Comparison of ENCODE assay signal across 9 mouse cellular contexts in genomic region chr2:128158734-128159410, GRCm38 (mm10). TPM values are rescaled to one million over a fixed set of nuclear protein-coding genes. Genes with fewer than 3 reads are reported as not detected.
DNase-seq lines count a peak whose midpoint lies in the region; ATAC-seq and TF ChIP-seq lines count a peak whose summit lies in the region.
"Had no signal": no experiment of that assay in that cellular context is flagged by ENCODE, and none has a peak within 500 bp of the region (broad histone marks: within the 10 kb centered on the region; RNA-seq: fewer than 3 reads in every experiment).

No protein-coding gene starts in this region.

- DNase-seq in thymus, postnatal 10 days (ENCODE audit: low spot score in 2 of 2), result peak; percentile 15 to 27
- DNase-seq in thymus, adult 18-20 months, result no peak
- no peak for DNase-seq in cerebellum, adult 2 months
- DNase-seq in adrenal gland, adult 8-10 months, result no peak
- no peak for DNase-seq in gastrocnemius, adult 2 months

- intact Hi-C loops in gastrocnemius, adult 2 months (cut with DNase I), result no loop called here

- TF ChIP-seq CTCF in cerebellum, adult 2 months (IDR thresholded peaks at IDR 0.05; ENCODE audit: borderline replicate concordance, insufficient read depth, low read depth, low read length), result no peak
- no peak for TF ChIP-seq CTCF in gastrocnemius, adult 2 months (IDR thresholded peaks at IDR 0.05)

- TF ChIP-seq POLR2A in cerebellum, adult 2 months (IDR thresholded peaks at IDR 0.05; ENCODE audit: borderline replicate concordance, insufficient read depth, low read length), result no peak

- H3K9ac ChIP-seq in intestine, embryonic 16.5 days (ENCODE audit: low read depth, low read length), result no peak overlapping the region
- H3K9ac ChIP-seq in intestine, embryonic 15.5 days, result no peak overlapping the region
- H3K9ac ChIP-seq in limb, embryonic 15.5 days, result no peak overlapping the region

- no peaks in the 10 kb centered on the region for H3K27me3 ChIP-seq in intestine, embryonic 16.5 days (replicated peaks; ENCODE audit: control insufficient read depth, insufficient read depth, low read length)
- no peaks in the 10 kb centered on the region for H3K27me3 ChIP-seq in intestine, embryonic 15.5 days (replicated peaks)
- H3K27me3 ChIP-seq in limb, embryonic 15.5 days, result no peaks in the 10 kb centered on the region
- no peaks in the 10 kb centered on the region for H3K27me3 ChIP-seq in cerebellum, adult 2 months (ENCODE audit: control insufficient read depth, insufficient read depth, low read length)

- H3K27ac ChIP-seq in intestine, embryonic 16.5 days (ENCODE audit: low read length), result peak overlapping the region; percentile 10; the same call in 1 of the 2 replicates
- H3K27ac ChIP-seq in intestine, embryonic 15.5 days, result no peak overlapping the region
- H3K27ac ChIP-seq in limb, embryonic 15.5 days, result peak overlapping the region; percentile 27; the same call in 1 of the 2 replicates
- no peak overlapping the region for H3K27ac ChIP-seq in cerebellum, adult 2 months (ENCODE audit: insufficient read depth, low read length)
- H3K27ac ChIP-seq in gastrocnemius, adult 2 months, result no peak overlapping the region

- H3K4me1 ChIP-seq in intestine, embryonic 16.5 days (ENCODE audit: control insufficient read depth, insufficient read depth, low read length), result peaks cover 32% of the 10 kb centered on the region
- H3K4me1 ChIP-seq in intestine, embryonic 15.5 days (replicated peaks), result peaks cover 46% of the 10 kb centered on the region
- H3K4me1 ChIP-seq in limb, embryonic 15.5 days, result peaks cover 33% of the 10 kb centered on the region
- peaks cover 12% of the 10 kb centered on the region for H3K4me1 ChIP-seq in cerebellum, adult 2 months (ENCODE audit: control insufficient read depth, insufficient read depth, low read length)

- no peak; the same call in 1 of the 2 replicates for ATAC-seq in intestine, embryonic 16.5 days
- no peak for ATAC-seq in intestine, embryonic 15.5 days
- no peak for ATAC-seq in limb, embryonic 15.5 days (ENCODE audit: insufficient number of reproducible peaks, low FRiP score, low TSS enrichment, low read depth)

- H3K4me2 ChIP-seq in intestine, embryonic 16.5 days (ENCODE audit: low read depth, low read length), result no peak overlapping the region
- H3K4me2 ChIP-seq in intestine, embryonic 15.5 days (replicated peaks), result no peak overlapping the region
- no peak overlapping the region for H3K4me2 ChIP-seq in limb, embryonic 15.5 days

- H3K4me3 ChIP-seq in intestine, embryonic 16.5 days (ENCODE audit: low read length), result no peak overlapping the region
- H3K4me3 ChIP-seq in intestine, embryonic 15.5 days (replicated peaks), result no peak overlapping the region
- no peak overlapping the region for H3K4me3 ChIP-seq in limb, embryonic 15.5 days
- H3K4me3 ChIP-seq in cerebellum, adult 2 months (replicated peaks; ENCODE audit: insufficient read depth, low read depth, low read length), result no peak overlapping the region
- no peak overlapping the region for H3K4me3 ChIP-seq in gastrocnemius, adult 2 months
- H3K4me3 ChIP-seq: myocyte had no signal

- no peaks in the 10 kb centered on the region; the same call in 1 of the 2 replicates for H3K36me3 ChIP-seq in intestine, embryonic 16.5 days (ENCODE audit: control insufficient read depth, insufficient read depth, low read length)
- no peaks in the 10 kb centered on the region for H3K36me3 ChIP-seq in intestine, embryonic 15.5 days
- H3K36me3 ChIP-seq in limb, embryonic 15.5 days, result peaks cover 16% of the 10 kb centered on the region; the same call in 1 of the 2 replicates

- WGBS in intestine, embryonic 16.5 days, result 42% methylated on average over 17 of the region's 17 CpGs
- WGBS in intestine, embryonic 15.5 days, result 40% methylated on average over 17 of the region's 17 CpGs
- WGBS in limb, embryonic 15.5 days, result 73% methylated on average over 17 of the region's 17 CpGs
- 80% methylated on average over 17 of the region's 17 CpGs for WGBS in cerebellum, adult 2 months

- H3K9me3 ChIP-seq in intestine, embryonic 16.5 days (ENCODE audit: control insufficient read depth, low read length), result no peaks in the 10 kb centered on the region
- no peaks in the 10 kb centered on the region for H3K9me3 ChIP-seq in intestine, embryonic 15.5 days
- H3K9me3 ChIP-seq in limb, embryonic 15.5 days, result no peaks in the 10 kb centered on the region

RNA-seq across cellular contexts. Expression of gene Bcl2l11, which starts 33.0 kb away (rescaled TPM):
- polyA plus RNA-seq in intestine, embryonic 16.5 days (2015; fragmentation: Nextera tagmentation; extraction: Ambion mirVana), result 10.0 and 10.6 TPM in 2 replicates
- 12.8 and 13.1 TPM in 2 replicates for polyA plus RNA-seq in intestine, embryonic 15.5 days (2015; fragmentation: Nextera tagmentation; extraction: Ambion mirVana)
- 16.0 and 19.7 TPM in 2 replicates for polyA plus RNA-seq in limb, embryonic 15.5 days (2015; fragmentation: Nextera tagmentation; extraction: Ambion mirVana)
- polyA plus RNA-seq in cerebellum, adult 2 months (2012; rRNA removed), result 5.2 and 5.8 TPM in 2 replicates
- total RNA-seq in adrenal gland, adult 8-10 months (2022), result 10 to 100 TPM; 10.2 to 43.3 (median 41.6) TPM
- 1 to 10 TPM; 5.1 to 9.0 TPM for total RNA-seq in gastrocnemius, adult 2 months (2021)

Comparison
In these comparisons a context has a peak if more than half of its experiments do, and no peak if none do; other contexts are left out.
1. H3K27ac ChIP-seq: peak in intestine, embryonic 16.5 days (single experiment) and limb, embryonic 15.5 days (single experiment); none in intestine, embryonic 15.5 days (single experiment), cerebellum, adult 2 months (single experiment) and gastrocnemius, adult 2 months (single experiment).
2. DNase-seq: peak in thymus, postnatal 10 days (2 of 2); none in thymus, adult 18-20 months (0 of 2), cerebellum, adult 2 months (0 of 2), adrenal gland, adult 8-10 months (single experiment) and gastrocnemius, adult 2 months (single experiment).